Mouse (Mus musculus): ENCODE results near the gene Gm42715. TPM values are rescaled to one million over a fixed set of nuclear protein-coding genes. Genes with fewer than 3 reads are reported as not detected.

The Gm42715 gene
- 15.4 and 17.1 TPM in 2 replicates for polyA plus RNA-seq (2016; fragmentation: Nextera tagmentation; extraction: Ambion mirVana)

DNA sequence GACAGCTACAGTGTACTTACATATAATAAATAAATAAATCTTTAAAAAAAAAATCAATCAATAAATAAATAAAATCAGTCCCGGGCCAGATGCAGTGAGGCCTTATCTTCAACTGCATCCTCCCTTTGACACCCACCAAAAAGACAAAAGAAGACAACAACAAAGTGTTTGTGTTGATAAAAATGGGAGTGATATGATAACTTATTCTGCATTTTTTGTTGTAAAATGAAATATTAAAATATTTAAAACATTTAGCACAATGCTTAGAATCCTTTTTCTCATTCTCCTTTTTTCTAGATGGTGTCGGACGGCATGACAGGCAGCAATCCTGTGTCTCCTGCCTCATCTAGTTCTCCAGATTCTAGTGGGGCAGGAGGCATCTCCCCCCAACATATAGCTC, at the start of gene Gm42715:
Gene Gm42715 (plus strand): TSS at position 301 of the 400 bp plus-strand sequence.
- Histone ChIP-seq H3K27ac (no peak within 1 kb of the TSS), H3K4me3 (no peak within 1 kb of the TSS), H3K9me3 (replicated peaks) (no peaks in the 10 kb centered on the region), H3K4me1 (no peaks in the 10 kb centered on the region), H3K27me3 (ENCODE audit: low read depth, poor library complexity, severe bottlenecking) (no peaks in the 10 kb centered on the region), H3K36me3 (peaks cover 98% of the 10 kb centered on the region)
- no peak for DNase-seq (ENCODE audit: low spot score)
- WGBS = 94% methylated on average over 3 of the region's 3 CpGs

DNA sequence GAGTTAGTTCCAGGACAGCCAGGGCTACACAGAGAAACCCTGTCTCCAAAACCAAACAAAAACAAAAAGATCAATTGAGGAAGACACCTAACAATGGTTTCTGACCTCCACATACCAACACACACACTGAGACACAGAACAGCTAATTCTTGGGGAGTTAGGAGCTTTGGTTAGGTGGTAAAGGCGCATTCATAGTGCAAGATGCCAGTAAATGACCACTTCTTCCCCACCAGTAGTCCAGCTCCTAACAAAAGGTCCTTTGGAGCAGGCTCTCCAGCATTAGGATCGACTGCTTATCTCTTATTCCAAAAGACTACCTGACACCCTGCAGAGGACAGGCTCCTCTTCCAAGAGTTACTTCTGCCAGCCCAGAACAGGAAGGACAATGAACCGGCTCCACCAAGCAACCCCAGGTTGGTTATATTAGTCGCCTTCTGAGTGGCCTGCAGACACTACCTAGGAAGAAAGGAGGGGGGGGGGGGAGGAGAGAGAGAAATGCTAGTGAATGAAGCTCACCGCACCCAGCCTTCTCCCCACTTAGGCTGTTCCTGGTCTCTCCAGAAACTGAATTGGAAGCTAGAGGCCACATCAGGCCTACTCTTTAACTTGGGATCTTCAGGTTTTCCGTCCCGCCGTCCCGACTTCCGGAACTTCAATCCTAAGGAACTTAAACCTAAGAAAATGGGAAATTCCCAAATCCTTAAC, 49.2 kb upstream of the Gm42715 start:
- Histone ChIP-seq H3K27me3 (ENCODE audit: low read depth, poor library complexity, severe bottlenecking) (no peaks in the 10 kb centered on the region), H3K36me3 (peaks cover 66% of the 10 kb centered on the region), H3K9me3 (replicated peaks) (no peaks in the 10 kb centered on the region; the same call in 1 of the 2 replicates), H3K4me1 (peaks cover 17% of the 10 kb centered on the region), H3K4me3 (peak overlapping the region; percentile 89), H3K27ac (peak overlapping the region; percentile 94)
- peak; percentile 60 for DNase-seq (ENCODE audit: low spot score)
- 13% methylated on average over 10 of the region's 10 CpGs for WGBS

DNA sequence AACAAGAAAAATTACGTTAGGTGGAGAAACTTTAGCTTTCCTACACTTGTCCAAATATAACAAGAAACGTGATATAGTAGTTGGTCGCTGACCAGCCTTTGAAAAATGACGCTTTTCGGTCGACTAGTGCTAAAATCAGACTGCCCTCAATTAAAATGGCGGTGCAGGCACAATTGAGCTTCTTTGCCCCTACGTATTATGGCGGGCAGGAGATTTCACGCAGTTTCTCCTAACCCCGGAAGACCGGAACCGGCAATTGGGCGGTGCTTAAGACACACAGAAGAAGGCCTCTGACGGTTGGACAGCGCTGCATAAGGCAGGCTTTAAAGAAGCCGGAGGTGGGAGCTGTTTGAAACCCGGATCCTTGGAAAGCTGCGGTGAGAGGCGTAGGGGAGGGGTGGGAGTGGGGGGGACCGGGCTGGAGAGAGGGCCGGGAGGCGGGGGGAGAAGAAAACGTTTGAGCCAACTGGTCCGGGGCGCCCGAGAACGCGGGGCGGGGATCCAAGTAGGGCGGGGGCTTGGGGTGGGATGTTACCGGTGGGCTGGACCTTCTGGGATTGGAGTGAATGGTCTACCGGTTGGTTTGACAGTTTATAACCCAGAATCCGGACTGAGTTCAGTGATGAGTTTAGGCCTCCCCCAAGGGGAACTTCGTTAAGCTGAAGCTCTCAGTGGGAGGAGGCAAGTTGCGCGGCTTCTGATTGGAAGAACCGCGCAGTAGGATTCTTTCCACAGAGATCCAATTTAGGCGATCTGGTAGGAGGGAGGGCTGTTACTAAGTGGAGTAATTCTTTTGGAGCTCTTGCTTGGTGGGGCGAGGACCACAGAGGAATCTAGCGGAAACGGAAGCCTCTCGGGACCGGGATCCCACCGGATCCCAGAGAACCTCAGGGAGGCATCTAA, 48.4 kb upstream of the Gm42715 start:
- WGBS = 1% methylated on average over 46 of the region's 46 CpGs
- H3K9me3 ChIP-seq (replicated peaks) = no peaks in the 10 kb centered on the region; the same call in 1 of the 2 replicates
- peaks cover 66% of the 10 kb centered on the region for H3K36me3 ChIP-seq
- no peaks in the 10 kb centered on the region for H3K27me3 ChIP-seq (ENCODE audit: low read depth, poor library complexity, severe bottlenecking)
- peak; percentile 88 for DNase-seq (ENCODE audit: low spot score)
- peak overlapping the region; percentile 94 for H3K27ac ChIP-seq
- peaks cover 17% of the 10 kb centered on the region for H3K4me1 ChIP-seq
- peak overlapping the region; percentile 89 for H3K4me3 ChIP-seq

DNA sequence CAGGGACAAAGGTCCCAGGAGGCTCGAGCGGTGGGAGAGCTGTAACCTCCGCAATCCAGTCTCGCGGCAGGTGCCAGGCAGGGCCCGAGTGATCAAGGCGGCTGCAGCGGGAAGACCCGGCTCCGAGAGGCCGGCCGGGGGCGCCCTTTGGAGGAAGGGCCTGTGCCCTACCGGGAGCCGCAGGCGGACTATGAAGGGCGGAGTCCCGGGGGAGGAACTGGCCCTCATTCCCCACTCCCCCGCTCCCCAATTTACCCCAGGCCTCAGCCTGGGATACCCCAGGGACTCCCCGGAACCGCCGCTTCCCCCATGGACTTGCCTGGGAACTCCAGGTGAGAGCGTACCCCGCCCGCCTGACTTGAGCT, 47.8 kb upstream of the Gm42715 start:
- under 1% methylated on average over 25 of the region's 25 CpGs for WGBS
- peak overlapping the region; percentile 94 for H3K27ac ChIP-seq
- H3K9me3 ChIP-seq (replicated peaks) = no peaks in the 10 kb centered on the region; the same call in 1 of the 2 replicates
- peaks cover 17% of the 10 kb centered on the region for H3K4me1 ChIP-seq
- H3K27me3 ChIP-seq (ENCODE audit: low read depth, poor library complexity, severe bottlenecking) = no peaks in the 10 kb centered on the region
- peak; percentile 74 for DNase-seq (ENCODE audit: low spot score)
- H3K36me3 ChIP-seq = peaks cover 66% of the 10 kb centered on the region
- H3K4me3 ChIP-seq = peak overlapping the region; percentile 89

DNA sequence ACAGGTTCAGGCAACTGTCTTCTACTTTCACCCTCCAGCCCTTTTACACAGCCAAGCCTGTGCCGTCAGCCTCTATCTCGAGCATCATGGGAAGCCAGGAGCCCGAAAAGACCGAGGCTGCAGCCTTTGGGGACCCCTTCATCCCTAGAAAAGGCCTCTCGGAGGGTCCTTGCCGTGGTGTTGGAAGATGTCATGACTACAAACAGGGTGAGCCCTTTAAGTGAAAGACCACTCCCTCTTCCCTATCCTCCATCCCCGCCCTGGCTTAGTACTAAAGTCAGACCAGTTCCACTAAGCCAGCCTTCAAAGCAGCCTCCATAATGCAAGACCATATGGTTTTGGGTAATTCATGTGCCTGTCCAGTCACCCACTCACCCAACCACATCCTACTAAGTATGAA, 47.3 kb upstream of the Gm42715 start:
- peak overlapping the region; percentile 89 for H3K4me3 ChIP-seq
- H3K27me3 ChIP-seq (ENCODE audit: low read depth, poor library complexity, severe bottlenecking) = no peaks in the 10 kb centered on the region
- WGBS = 4% methylated on average over 7 of the region's 7 CpGs
- peaks cover 21% of the 10 kb centered on the region for H3K4me1 ChIP-seq
- H3K9me3 ChIP-seq (replicated peaks) = no peaks in the 10 kb centered on the region; the same call in 1 of the 2 replicates
- H3K36me3 ChIP-seq = peaks cover 66% of the 10 kb centered on the region
- peak overlapping the region; percentile 94 for H3K27ac ChIP-seq
- no peak for DNase-seq (ENCODE audit: low spot score)

DNA sequence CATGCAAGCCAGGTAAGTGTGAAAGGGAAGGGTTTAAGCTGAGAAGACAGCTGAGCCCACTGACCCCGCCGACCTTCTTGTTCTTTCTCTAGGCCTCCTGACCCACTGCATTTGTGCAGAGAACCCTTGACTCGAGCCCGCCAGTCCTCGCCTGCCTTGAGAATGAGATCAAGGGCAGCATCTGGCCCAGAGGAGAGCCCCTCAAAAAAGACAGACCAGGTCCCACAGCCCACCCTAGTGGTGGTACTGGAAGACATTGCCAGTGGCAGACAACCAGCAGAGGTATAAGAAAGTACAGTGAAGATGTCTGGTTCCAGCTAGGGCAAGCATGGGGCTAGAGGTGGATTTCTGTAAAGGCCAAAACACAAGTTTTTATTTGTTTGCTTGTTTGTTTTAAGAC, 45.7 kb upstream of the Gm42715 start:
- WGBS = 86% methylated on average over 5 of the region's 5 CpGs
- Histone ChIP-seq H3K36me3 (peaks cover 51% of the 10 kb centered on the region), H3K9me3 (replicated peaks) (no peaks in the 10 kb centered on the region), H3K27ac (no peak overlapping the region), H3K4me3 (no peak overlapping the region; the same call in 1 of the 2 replicates), H3K4me1 (peaks cover 26% of the 10 kb centered on the region), H3K27me3 (ENCODE audit: low read depth, poor library complexity, severe bottlenecking) (no peaks in the 10 kb centered on the region)
- DNase-seq (ENCODE audit: low spot score) = no peak

DNA sequence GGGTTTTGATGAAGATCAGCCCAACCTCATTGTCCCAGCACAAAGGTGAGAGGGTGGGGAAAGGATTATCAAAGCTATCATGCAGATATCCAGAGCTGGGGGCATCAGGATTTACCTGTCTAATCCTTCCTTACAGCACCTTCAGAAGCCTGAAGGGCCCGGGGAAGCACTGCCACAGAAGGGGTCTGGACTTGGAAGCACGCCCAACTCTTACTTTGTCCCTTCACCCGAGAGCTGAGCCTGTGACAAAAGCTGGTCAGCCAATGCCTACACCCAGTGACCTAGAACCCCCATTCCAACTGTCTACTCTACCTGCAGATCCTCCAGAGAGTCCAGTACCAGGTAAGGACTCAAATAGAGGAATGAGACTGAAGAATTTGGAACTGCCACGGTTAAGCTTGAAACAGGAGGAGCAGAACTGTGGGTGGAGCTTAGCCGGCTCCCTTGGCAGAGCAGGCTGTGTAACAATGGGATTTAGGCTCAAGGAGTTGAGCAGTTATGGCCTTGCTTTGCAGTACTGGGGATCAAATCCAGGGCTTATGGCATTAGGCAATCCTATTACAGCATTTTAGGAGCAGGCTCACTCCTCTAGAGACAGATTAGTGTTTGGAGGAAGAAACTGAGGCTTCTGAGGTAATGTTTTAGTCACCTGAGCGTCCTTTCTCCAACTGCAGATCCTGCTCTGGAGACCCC, 44.9 kb upstream of the Gm42715 start:
- no peak for DNase-seq (ENCODE audit: low spot score)
- Histone ChIP-seq H3K36me3 (peaks cover 44% of the 10 kb centered on the region), H3K27me3 (ENCODE audit: low read depth, poor library complexity, severe bottlenecking) (no peaks in the 10 kb centered on the region), H3K9me3 (replicated peaks) (no peaks in the 10 kb centered on the region), H3K27ac (no peak overlapping the region), H3K4me1 (peaks cover 30% of the 10 kb centered on the region), H3K4me3 (no peak overlapping the region)
- whole genome bisulfite sequencing = 87% methylated on average over 6 of the region's 6 CpGs

DNA sequence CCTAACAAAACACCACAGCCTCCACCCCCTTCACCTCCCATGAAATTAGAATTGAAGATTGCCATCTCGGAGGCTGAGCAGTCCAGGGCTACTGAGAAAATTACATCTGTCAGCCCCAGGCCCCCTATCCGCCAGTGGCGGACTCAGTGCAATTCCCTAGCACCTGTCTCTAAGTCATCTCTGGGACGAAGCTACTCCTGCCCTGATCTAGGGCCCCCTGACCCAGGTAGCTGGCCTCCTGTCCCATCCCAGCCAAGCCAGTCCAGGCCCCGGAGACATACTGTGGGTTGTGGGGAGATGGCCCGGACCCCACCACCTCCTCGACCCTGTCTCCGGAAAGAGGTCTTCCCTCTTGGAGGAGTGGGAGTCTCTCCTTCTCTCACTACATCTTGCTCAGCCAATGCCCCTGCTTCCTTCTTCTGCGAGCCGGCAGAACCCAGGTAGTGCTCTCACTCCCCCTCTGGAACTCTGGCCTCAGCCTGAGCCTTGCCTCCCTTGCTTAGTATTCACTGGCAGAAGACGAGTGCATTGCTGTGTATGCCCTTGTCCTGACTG, 44.1 kb upstream of the Gm42715 start:
- H3K9me3 ChIP-seq (replicated peaks) = no peaks in the 10 kb centered on the region
- peaks cover 34% of the 10 kb centered on the region for H3K4me1 ChIP-seq
- H3K27me3 ChIP-seq (ENCODE audit: low read depth, poor library complexity, severe bottlenecking) = no peaks in the 10 kb centered on the region
- H3K36me3 ChIP-seq = peaks cover 47% of the 10 kb centered on the region
- H3K4me3 ChIP-seq = no peak overlapping the region
- no peak for DNase-seq (ENCODE audit: low spot score)
- 93% methylated on average over 11 of the region's 11 CpGs for WGBS
- no peak overlapping the region for H3K27ac ChIP-seq

DNA sequence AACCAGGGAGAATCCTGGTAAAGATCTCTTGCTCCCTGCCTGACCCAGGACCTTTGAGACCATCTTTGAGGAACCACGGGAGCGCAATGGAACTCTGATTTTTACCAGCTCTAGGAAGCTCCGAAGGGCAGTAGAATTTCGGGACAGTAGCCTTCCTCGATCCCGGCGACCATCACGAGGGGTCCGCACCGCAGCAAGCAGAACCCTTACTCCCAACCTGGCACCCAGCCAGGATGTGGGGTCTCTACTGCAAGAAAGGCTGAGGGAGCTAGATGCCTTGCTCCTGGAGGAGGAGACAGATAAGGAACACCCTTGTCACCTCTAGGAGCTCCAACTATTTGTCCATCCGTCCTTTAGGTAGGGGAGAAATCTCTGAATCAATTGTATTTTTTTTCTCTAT, 43.0 kb upstream of the Gm42715 start:
- Histone ChIP-seq H3K36me3 (peaks cover 57% of the 10 kb centered on the region), H3K27me3 (ENCODE audit: low read depth, poor library complexity, severe bottlenecking) (no peaks in the 10 kb centered on the region), H3K4me3 (no peak overlapping the region), H3K27ac (no peak overlapping the region), H3K4me1 (peaks cover 42% of the 10 kb centered on the region), H3K9me3 (replicated peaks) (no peaks in the 10 kb centered on the region)
- no peak for DNase-seq (ENCODE audit: low spot score)
- WGBS = 95% methylated on average over 11 of the region's 11 CpGs

DNA sequence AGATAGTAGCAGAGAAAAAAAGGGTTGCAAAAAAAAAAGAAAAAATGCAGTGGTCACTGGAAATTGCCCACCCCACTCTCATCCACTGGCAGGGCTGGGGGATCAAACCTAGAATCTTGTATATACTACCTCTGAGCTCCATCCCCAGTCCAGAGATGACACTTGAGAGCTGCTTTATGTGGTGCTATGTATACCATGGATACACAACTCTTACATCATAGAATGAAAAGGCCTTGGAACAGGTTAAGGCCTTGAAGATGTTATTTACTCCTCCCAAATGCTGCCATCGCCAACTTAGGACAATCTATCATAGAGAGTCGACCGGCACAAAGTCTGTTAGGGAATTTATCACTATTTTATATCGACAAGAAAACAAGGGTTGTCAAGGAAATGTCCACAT, 42.5 kb upstream of the Gm42715 start:
- Histone ChIP-seq H3K9me3 (replicated peaks) (no peaks in the 10 kb centered on the region), H3K27me3 (ENCODE audit: low read depth, poor library complexity, severe bottlenecking) (no peaks in the 10 kb centered on the region), H3K27ac (no peak overlapping the region), H3K4me1 (peaks cover 37% of the 10 kb centered on the region), H3K4me3 (peak overlapping the region; percentile 95), H3K36me3 (peaks cover 63% of the 10 kb centered on the region)
- DNase-seq (ENCODE audit: low spot score) = no peak
- WGBS = 77% methylated on average over 4 of the region's 4 CpGs

DNA sequence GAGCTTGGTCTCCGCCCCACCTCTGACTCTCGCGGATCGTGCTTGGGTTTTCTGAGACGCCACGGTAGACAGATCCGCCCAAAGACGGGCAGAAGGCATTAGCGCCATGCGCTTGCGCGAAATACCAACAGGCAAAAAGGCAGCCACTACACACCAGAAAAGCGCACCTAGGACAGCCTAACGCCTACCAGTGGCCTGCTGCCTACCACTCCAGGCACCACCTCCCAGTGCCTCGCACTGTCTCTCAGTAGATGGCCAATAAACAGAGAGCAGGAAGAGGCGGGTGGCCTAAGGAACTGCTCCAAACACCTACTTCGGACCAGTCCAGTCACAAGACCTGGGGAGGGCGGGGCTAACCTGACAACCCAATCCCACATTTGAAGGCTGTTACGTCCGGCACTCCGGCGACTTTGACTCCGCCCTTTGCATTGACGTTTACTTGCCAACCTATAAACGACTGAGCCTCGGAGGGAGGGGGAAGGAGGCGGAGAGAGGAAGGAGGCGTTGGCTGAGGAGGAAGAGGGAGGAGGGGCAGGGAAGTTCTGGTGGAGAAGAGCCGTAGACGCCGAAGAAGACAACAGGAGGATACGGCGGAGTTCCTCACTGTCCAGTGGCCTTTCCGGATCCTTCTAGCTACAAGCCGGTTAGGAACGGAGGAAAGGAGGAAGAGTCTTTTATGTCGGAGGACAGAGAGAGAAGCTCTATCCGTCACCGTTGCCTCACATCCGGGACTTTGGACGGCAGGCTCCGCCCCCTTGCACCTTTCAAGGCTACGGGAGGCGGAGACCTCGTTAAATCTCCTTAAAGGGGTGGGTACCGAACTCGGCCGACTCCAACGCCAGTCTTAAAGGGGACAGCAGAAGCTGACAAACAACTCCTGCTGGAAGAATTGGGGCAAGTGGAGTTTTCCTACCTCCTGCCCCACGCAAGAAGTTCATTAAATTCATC, 41.4 kb upstream of the Gm42715 start:
- peak; percentile 97 for DNase-seq (ENCODE audit: low spot score)
- peak overlapping the region; percentile 92 for H3K27ac ChIP-seq
- H3K4me1 ChIP-seq = peaks cover 28% of the 10 kb centered on the region
- peak overlapping the region; percentile 95 for H3K4me3 ChIP-seq
- peaks cover 73% of the 10 kb centered on the region for H3K36me3 ChIP-seq
- under 1% methylated on average over 50 of the region's 50 CpGs for WGBS
- H3K9me3 ChIP-seq (replicated peaks) = no peaks in the 10 kb centered on the region
- H3K27me3 ChIP-seq (ENCODE audit: low read depth, poor library complexity, severe bottlenecking) = no peaks in the 10 kb centered on the region
